Mouse (Mus musculus) liver, embryonic 14.5 days (tissue): Measurements from ENCODE around the gene Pmch.

Experiments used
- CTCF ChIP-seq: IDR thresholded peaks from 2 replicates; pipeline ENCODE4 v1.5.1; 2016; ENCODE audit warnings: antibody characterized with exemption, low read depth, control low read depth
- EP300 ChIP-seq: IDR thresholded peaks from 2 replicates; pipeline ENCODE4 v1.6.1; 2016; ENCODE audit warnings: antibody characterized with exemption, low read depth

DNA sequence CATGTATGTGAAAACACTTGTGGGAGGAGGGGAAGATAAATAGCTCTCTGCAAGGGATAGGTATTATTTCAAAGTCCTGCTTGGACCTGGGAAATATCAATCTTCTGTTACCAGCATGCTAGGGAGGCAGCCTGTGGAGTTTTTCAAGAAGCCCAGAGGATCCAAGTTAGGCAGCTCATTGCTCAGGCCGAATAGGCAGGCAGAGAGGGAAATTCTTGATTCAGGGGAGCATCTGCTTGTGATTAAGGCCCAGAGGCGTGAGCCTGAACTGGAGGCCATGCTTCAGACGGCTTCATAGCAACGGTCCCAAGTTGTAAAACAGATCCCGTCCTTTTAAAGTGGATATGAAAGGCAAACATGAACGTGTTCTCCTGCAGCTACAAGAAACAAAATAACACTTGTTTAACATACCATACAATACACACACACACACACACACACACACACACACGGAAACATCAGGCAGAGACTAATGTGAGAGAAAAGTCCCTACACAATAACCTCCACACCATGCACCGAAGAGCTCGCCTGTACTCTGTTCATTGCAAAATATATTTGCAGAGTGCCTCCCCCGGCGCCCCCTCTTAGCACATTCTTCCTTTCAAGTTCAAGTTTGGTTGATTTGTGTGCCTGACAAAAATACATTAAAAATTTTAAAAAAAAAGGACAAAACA, 44.6 kb upstream of the Pmch start:
- TF ChIP-seq CTCF (no peak), EP300 (no peak)
